Mouse (Mus musculus) embryonic fibroblast, embryonic 13.5 days (primary cell): Measurements from ENCODE around the gene Lgals9.

Experiments used
- CTCF ChIP-seq: IDR thresholded peaks from 2 replicates; pipeline ENCODE4 v1.5.1; 2011; ENCODE audit warnings: mild to moderate bottlenecking, control low read depth, low read length, moderate library complexity, borderline replicate concordance; ENCODE audit not compliant: insufficient read depth
- POLR2A ChIP-seq: IDR thresholded peaks from 2 replicates; pipeline ENCODE4 v1.6.1; 2011; ENCODE audit warnings: low read depth, mild to moderate bottlenecking, control low read depth, low read length, moderate library complexity

DNA sequence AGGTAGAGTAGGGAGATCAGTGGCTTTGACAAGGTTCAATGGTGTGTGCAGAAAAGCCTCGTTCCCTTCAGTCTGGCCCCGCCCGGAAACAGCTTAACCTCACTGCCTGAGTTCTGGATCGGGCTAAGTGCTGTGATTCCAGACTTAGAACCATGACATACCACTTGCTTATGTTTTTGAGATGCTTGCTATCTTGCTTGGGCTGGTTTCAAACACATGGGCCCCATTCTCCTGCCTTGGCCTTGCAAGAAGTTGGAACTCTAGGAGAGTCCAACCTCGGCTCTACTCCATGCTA lies 46.7 kb upstream of the Lgals9 start:
- TF ChIP-seq CTCF (no peak), POLR2A (no peak)
